Mouse (Mus musculus): ENCODE measurements at regions not wholly inside any gene's neighbourhood (a gene's known extent, or its start where the extent isn't known, plus 50 kb on each side); places are given as distances from the start of the nearest gene placed in this dataset.

DNA sequence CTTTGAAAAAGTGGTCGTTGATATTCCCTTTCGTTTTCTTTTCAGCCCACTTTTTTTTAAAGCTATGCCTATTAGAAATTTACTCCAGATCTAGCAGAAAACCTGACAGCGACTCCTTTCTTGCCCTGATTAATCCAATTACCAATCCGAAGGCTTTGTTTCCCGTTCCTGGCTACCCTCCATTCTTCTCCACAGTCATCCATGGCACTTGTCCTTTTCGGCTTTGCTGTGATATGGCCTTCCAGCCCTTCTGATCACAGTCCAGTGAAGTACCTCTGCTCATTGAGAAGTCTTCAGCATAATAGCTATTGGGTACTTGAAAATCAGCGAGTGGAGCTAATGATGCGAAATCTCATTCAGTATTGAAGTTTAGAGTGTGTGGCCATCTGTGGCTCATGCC lies 99.0 kb upstream of the Alg10b start:
- Histone ChIP-seq H3K27me3 (no peaks in the 10 kb centered on the region), H3K36me3 (no peaks in the 10 kb centered on the region), H3K4me3 (replicated peaks) (no peak overlapping the region), H3K9me3 (no peaks in the 10 kb centered on the region), H3K9ac (replicated peaks) (no peak overlapping the region), H3K4me2 (no peak overlapping the region), H3K27ac (no peak overlapping the region), H3K4me1 (replicated peaks) (no peaks in the 10 kb centered on the region)
- no peak for ATAC-seq (ENCODE audit: insufficient number of reproducible peaks, insufficient read depth, low FRiP score, low TSS enrichment, low read depth)
- WGBS, result 85% methylated on average over 8 of the region's 8 CpGs

DNA sequence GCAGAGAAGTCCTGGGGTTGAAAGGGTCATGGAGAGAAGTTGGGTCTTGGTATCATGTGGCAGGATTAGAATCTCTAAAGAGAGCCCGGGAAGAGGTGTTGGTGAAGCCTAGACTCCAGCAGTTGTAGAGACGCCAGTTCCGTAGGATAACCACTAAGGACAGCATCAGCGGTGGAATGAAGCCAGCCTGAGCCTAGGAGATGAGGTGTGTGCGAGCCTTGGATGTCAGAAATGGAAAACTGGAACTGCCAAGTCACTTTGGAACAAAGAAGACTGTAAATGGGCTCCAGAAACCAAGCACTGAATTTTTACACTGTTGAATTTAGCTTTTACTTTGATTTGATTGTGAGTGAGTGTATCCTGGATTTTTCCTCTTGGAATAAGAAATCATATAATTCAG lies 92.3 kb upstream of the Alg10b start:
- Histone ChIP-seq H3K27me3 (no peaks in the 10 kb centered on the region), H3K4me3 (replicated peaks) (no peak overlapping the region), H3K9me3 (no peaks in the 10 kb centered on the region), H3K36me3 (no peaks in the 10 kb centered on the region), H3K27ac (no peak overlapping the region), H3K4me2 (no peak overlapping the region), H3K9ac (replicated peaks) (no peak overlapping the region), H3K4me1 (replicated peaks) (no peaks in the 10 kb centered on the region)
- no peak for ATAC-seq (ENCODE audit: insufficient number of reproducible peaks, insufficient read depth, low FRiP score, low TSS enrichment, low read depth)
- 92% methylated on average over 5 of the region's 5 CpGs for WGBS

DNA sequence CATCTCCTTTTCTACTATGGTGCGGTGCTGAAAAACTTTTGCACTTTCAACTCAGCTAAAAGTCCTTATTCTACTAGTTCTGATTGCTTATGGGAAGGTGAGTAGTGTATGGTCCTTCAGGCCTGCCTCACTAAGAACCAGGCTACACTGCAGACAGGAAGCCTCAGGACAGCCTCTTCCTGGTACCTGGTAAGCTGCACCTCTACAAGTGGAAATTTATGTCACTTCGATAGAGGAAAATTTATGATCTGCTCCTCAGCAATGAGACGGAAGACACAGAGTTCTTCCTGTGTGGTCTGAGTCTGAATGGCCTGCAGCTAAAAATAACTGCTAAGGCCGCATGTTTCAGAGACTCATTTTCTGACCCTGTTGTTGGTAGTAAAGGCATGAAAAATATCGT lies 83.1 kb upstream of the Alg10b start:
- Histone ChIP-seq H3K27me3 (no peaks in the 10 kb centered on the region), H3K4me1 (replicated peaks) (no peaks in the 10 kb centered on the region), H3K36me3 (no peaks in the 10 kb centered on the region), H3K9me3 (no peaks in the 10 kb centered on the region), H3K27ac (no peak overlapping the region), H3K4me3 (replicated peaks) (no peak overlapping the region), H3K9ac (replicated peaks) (no peak overlapping the region), H3K4me2 (no peak overlapping the region)
- ATAC-seq (ENCODE audit: insufficient number of reproducible peaks, insufficient read depth, low FRiP score, low TSS enrichment, low read depth), result no peak
- 53% methylated on average over 5 of the region's 5 CpGs for WGBS

DNA sequence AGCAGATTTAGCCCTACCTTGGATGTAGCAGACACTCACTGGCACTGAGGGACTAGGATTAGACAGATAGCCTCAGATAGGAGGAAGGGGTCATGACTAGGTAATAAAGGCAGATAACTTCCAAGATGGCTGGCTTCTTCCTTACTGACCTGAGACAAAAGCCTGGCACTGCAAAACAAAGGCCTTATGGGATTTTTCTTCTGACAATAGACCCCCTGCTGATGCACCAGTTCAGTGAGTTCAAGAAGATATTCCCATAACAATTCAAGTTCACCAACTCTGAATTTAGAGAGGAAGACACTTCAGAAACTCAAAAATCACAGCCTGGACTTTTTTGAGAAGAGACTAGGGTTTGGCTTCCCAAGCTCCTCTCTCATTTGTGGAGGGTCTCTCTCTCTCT lies 75.4 kb upstream of the Alg10b start:
- no peak overlapping the region for H3K4me3 ChIP-seq (replicated peaks)
- no peak overlapping the region for H3K27ac ChIP-seq
- no peak overlapping the region for H3K4me2 ChIP-seq
- H3K4me1 ChIP-seq (replicated peaks), result peaks cover under 1% of the 10 kb centered on the region; the same call in 1 of the 2 replicates
- H3K9me3 ChIP-seq, result no peaks in the 10 kb centered on the region
- no peaks in the 10 kb centered on the region for H3K27me3 ChIP-seq
- H3K36me3 ChIP-seq, result no peaks in the 10 kb centered on the region
- no peak for ATAC-seq (ENCODE audit: insufficient number of reproducible peaks, insufficient read depth, low FRiP score, low TSS enrichment, low read depth)
- H3K9ac ChIP-seq (replicated peaks), result no peak overlapping the region

DNA sequence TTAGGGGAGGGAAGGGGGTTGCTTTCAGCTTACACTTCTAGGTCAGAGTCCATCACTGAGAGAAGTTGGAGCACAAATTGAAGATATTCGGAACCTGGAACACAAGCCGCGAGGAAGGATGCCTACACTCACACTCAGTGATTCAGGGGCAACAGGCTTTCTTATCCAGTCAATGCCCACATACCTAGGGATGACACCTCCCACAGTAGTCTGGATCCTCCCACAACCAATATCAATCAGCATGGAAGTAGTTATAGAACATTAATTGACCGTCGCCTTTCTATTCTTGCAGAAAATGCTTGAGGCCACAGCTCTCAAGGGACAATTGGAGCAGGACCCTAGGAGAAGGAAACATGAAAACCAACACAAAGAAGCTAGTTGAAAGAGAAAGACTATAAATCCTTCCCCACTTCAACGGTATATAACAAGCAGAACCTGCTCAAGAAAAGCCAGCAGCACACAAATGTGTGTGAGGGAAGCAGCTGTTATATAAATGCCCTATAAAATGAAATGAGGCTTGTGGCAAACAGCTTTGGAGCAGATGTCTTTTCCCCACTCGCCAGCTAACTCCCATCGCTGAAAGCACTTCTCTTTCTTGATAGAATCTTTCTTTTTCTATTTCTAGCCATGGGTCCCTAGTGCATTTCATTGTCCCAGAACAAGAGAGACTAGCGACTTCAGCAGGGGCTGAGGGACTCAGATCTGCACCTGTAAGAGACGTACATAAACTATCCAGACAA lies 70.1 kb upstream of the Alg10b start:
- peaks cover 4% of the 10 kb centered on the region; the same call in 1 of the 2 replicates for H3K4me1 ChIP-seq (replicated peaks)

More for the DNA sequence above, 70.1 kb upstream of the Alg10b start:
- Histone ChIP-seq H3K27me3 (peaks cover 3% of the 10 kb centered on the region; the same call in 1 of the 2 replicates), H3K27ac (peak overlapping the region; percentile 26; the same call in 1 of the 2 replicates), H3K4me3 (replicated peaks) (no peak overlapping the region), H3K36me3 (no peaks in the 10 kb centered on the region), H3K4me2 (no peak overlapping the region), H3K9ac (replicated peaks) (no peak overlapping the region), H3K9me3 (no peaks in the 10 kb centered on the region)
- ATAC-seq (ENCODE audit: insufficient number of reproducible peaks, insufficient read depth, low FRiP score, low TSS enrichment, low read depth), result 0 out of 2 replicates have a peak, but pooled peaks have one; percentile 31
- 51% methylated on average over 10 of the region's 10 CpGs for WGBS

All from limb, embryonic 12.5 days (tissue).